Mouse (Mus musculus) midbrain, embryonic 11.5 days (tissue): ENCODE measurements around the gene Pced1b. TPM values are rescaled to one million over a fixed set of nuclear protein-coding genes. Genes with fewer than 3 reads are reported as not detected.

Experiments
- ATAC-seq: fragments of 200-750 bp; cut with Nextera tagmentation; 2 replicates; pipeline ENCODE4 v1.8.0; 2017; ENCODE audit warnings: moderate TSS enrichment, moderate library complexity; ENCODE audit not compliant: low FRiP score
- DNase-seq: peaks from one replicate; pipeline ENCODE4 v3.0.0; 2015; ENCODE audit warnings: low spot score; ENCODE audit errors: missing footprints
- H3K27ac ChIP-seq: fragments of 300-500 bp; sonication (generic); 2 replicates; pipeline ENCODE4 v1.5.1; 2014; ENCODE audit warnings: low read depth, low read length
- H3K27me3 ChIP-seq: fragments of 300-500 bp; sonication (generic); 2 replicates; pipeline ENCODE4 v1.6.1; 2014; ENCODE audit warnings: mild to moderate bottlenecking, low read length, moderate library complexity, mixed read lengths; ENCODE audit not compliant: control insufficient read depth, insufficient read depth
- H3K36me3 ChIP-seq: fragments of 300-500 bp; sonication (generic); 2 replicates; pipeline ENCODE4 v1.6.1; 2014; ENCODE audit warnings: mild to moderate bottlenecking, low read length, moderate library complexity, mixed read lengths; ENCODE audit not compliant: control insufficient read depth, insufficient read depth
- H3K4me1 ChIP-seq: fragments of 300-500 bp; sonication (generic); 2 replicates; pipeline ENCODE4 v1.6.1; 2014; ENCODE audit warnings: low read length; ENCODE audit not compliant: control insufficient read depth, insufficient read depth
- H3K4me2 ChIP-seq: fragments of 300-500 bp; sonication (generic); 2 replicates; pipeline ENCODE4 v1.6.1; 2014; ENCODE audit warnings: mild to moderate bottlenecking, moderate library complexity
- H3K4me3 ChIP-seq: fragments of 300-500 bp; sonication (generic); 2 replicates; pipeline ENCODE4 v1.5.1; 2014; ENCODE audit warnings: low read depth, low read length
- H3K9ac ChIP-seq: fragments of 300-500 bp; sonication (generic); 2 replicates; pipeline ENCODE4 v1.6.1; 2014; ENCODE audit warnings: low read length
- H3K9me3 ChIP-seq: fragments of 300-500 bp; sonication (generic); 2 replicates; pipeline ENCODE4 v1.6.1; 2016; ENCODE audit warnings: low read length; ENCODE audit not compliant: control insufficient read depth
- WGBS: fragments of 180-500 bp; shearing (Covaris S2); extraction: QIAGEN DNeasy Blood & Tissue Kit; methylation state at CpG from one replicate; pipeline ENCODE4 v1.1.7; 2014; 5-methylcytosine and 5-hydroxymethylcytosine counted together
- polyA plus RNA-seq: library from polyadenylated mRNA; unstranded; fragments of >200 nt; fragmentation: Nextera tagmentation; extraction: Ambion mirVana; gene quantifications from 2 replicates; pipeline ENCODE4 v1.2.1, GENCODE M21; 2014

Pced1b gene
- polyA plus RNA-seq, 1 experiment from 2014 or later = 4.0 TPM

- peak; percentile 72 for DNase-seq
- WGBS = 64% methylated on average over 8 of the region's 8 CpGs
These were observed 127.4 kb downstream of the Pced1b start for GRCm38 (mm10) chr15:97374085-97374844.

GRCm38 (mm10) chr15:97374845-97375720 lies 128.2 kb downstream of the Pced1b start:
- Histone ChIP-seq H3K36me3 (no peaks in the 10 kb centered on the region), H3K9me3 (no peaks in the 10 kb centered on the region), H3K4me1 (peaks cover 11% of the 10 kb centered on the region), H3K27ac (no peak overlapping the region), H3K4me2 (no peak overlapping the region), H3K27me3 (no peaks in the 10 kb centered on the region), H3K9ac (no peak overlapping the region), H3K4me3 (no peak overlapping the region)
- WGBS = 87% methylated on average over 15 of the region's 15 CpGs
- ATAC-seq (no peak), DNase-seq (no peak)

More at GRCm38 (mm10) chr15:97374085-97374844, 127.4 kb downstream of the Pced1b start:
- Histone ChIP-seq H3K4me1 (peaks cover 11% of the 10 kb centered on the region), H3K27me3 (no peaks in the 10 kb centered on the region), H3K4me2 (no peak overlapping the region), H3K36me3 (no peaks in the 10 kb centered on the region), H3K4me3 (no peak overlapping the region), H3K9me3 (no peaks in the 10 kb centered on the region), H3K27ac (no peak overlapping the region), H3K9ac (no peak overlapping the region)
- no peak for ATAC-seq

GRCm38 (mm10) chr15:97376081-97376742 lies 129.3 kb downstream of the Pced1b start:
- Histone ChIP-seq H3K9ac (no peak overlapping the region), H3K4me1 (peaks cover 11% of the 10 kb centered on the region), H3K27me3 (no peaks in the 10 kb centered on the region), H3K4me3 (no peak overlapping the region), H3K9me3 (no peaks in the 10 kb centered on the region), H3K27ac (no peak overlapping the region), H3K4me2 (peak overlapping the region; percentile 26; the same call in 1 of the 2 replicates), H3K36me3 (no peaks in the 10 kb centered on the region)
- ATAC-seq (no peak), DNase-seq (no peak)
- WGBS = 28% methylated on average over 7 of the region's 7 CpGs

GRCm38 (mm10) chr15:97376792-97377222 lies 129.9 kb downstream of the Pced1b start:
- H3K4me2 ChIP-seq = peak overlapping the region; percentile 26; the same call in 1 of the 2 replicates
- H3K9ac ChIP-seq = 0 out of 2 replicates have a peak overlapping the region, but pooled peaks have one; percentile 24

GRCm38 (mm10) chr15:97378061-97378460 lies 131.2 kb downstream of the Pced1b start:
- Histone ChIP-seq H3K27me3 (no peaks in the 10 kb centered on the region), H3K36me3 (no peaks in the 10 kb centered on the region), H3K4me3 (no peak overlapping the region), H3K9ac (no peak overlapping the region), H3K9me3 (no peaks in the 10 kb centered on the region), H3K4me1 (peaks cover 9% of the 10 kb centered on the region), H3K4me2 (no peak overlapping the region), H3K27ac (no peak overlapping the region)
- DNase-seq = no peak
- no peak for ATAC-seq
- WGBS = 82% methylated on average over 4 of the region's 4 CpGs

More at GRCm38 (mm10) chr15:97376792-97377222, 129.9 kb downstream of the Pced1b start:
- Histone ChIP-seq H3K4me1 (peaks cover 11% of the 10 kb centered on the region), H3K27me3 (no peaks in the 10 kb centered on the region), H3K36me3 (no peaks in the 10 kb centered on the region), H3K27ac (no peak overlapping the region), H3K9me3 (no peaks in the 10 kb centered on the region), H3K4me3 (no peak overlapping the region)
- ATAC-seq (no peak), DNase-seq (peak; percentile 89)
- WGBS = 8% methylated on average over 19 of the region's 19 CpGs

GRCm38 (mm10) chr15:97379489-97380304 lies 132.8 kb downstream of the Pced1b start:
- Histone ChIP-seq H3K4me2 (no peak overlapping the region), H3K9me3 (no peaks in the 10 kb centered on the region), H3K27me3 (no peaks in the 10 kb centered on the region), H3K9ac (no peak overlapping the region), H3K36me3 (no peaks in the 10 kb centered on the region), H3K27ac (no peak overlapping the region), H3K4me3 (no peak overlapping the region), H3K4me1 (peaks cover 4% of the 10 kb centered on the region; the same call in 1 of the 2 replicates)
- DNase-seq = no peak
- ATAC-seq = no peak
- WGBS = 71% methylated on average over 11 of the region's 12 CpGs

- DNase-seq = no peak
- ATAC-seq = no peak
- H3K4me1 ChIP-seq = no peaks in the 10 kb centered on the region
- H3K9me3 ChIP-seq = no peaks in the 10 kb centered on the region
- H3K4me2 ChIP-seq = no peak overlapping the region
- H3K36me3 ChIP-seq = no peaks in the 10 kb centered on the region
- no peak overlapping the region for H3K4me3 ChIP-seq
- no peak overlapping the region for H3K27ac ChIP-seq
- H3K27me3 ChIP-seq = no peaks in the 10 kb centered on the region
- no peak overlapping the region for H3K9ac ChIP-seq
- WGBS = 92% methylated on average over 3 of the region's 3 CpGs
These were observed 135.7 kb downstream of the Pced1b start for GRCm38 (mm10) chr15:97382567-97382966.

- Histone ChIP-seq H3K4me2 (no peak overlapping the region), H3K27me3 (no peaks in the 10 kb centered on the region), H3K9ac (no peak overlapping the region), H3K4me1 (no peaks in the 10 kb centered on the region), H3K27ac (no peak overlapping the region), H3K9me3 (no peaks in the 10 kb centered on the region), H3K4me3 (no peak overlapping the region), H3K36me3 (no peaks in the 10 kb centered on the region)
- ATAC-seq (no peak), DNase-seq (no peak)
- 80% methylated on average over 12 of the region's 14 CpGs for WGBS
These were observed 136.7 kb downstream of the Pced1b start for GRCm38 (mm10) chr15:97383523-97384141.
